ENCODE assay signal across 11 mouse cellular contexts in genomic region chr12:71227769-71228168, GRCm38 (mm10).
DNase-seq lines count a peak whose midpoint lies in the region; ATAC-seq and TF ChIP-seq lines count a peak whose summit lies in the region.
"Had no signal": no experiment of that assay in that cellular context is flagged by ENCODE, and none has a peak within 500 bp of the region (broad histone marks: within the 10 kb centered on the region; RNA-seq: fewer than 3 reads in every experiment).

No protein-coding gene starts in this region.

- H3K27me3 ChIP-seq in thymus, adult 2 months (ENCODE audit: control insufficient read depth, insufficient read depth, low read length) = no peaks in the 10 kb centered on the region
- no peaks in the 10 kb centered on the region for H3K27me3 ChIP-seq in heart, embryonic 15.5 days
- H3K27me3 ChIP-seq: hindbrain, embryonic 13.5 days; lung, embryonic 15.5 days had no signal

- no peak overlapping the region for H3K9ac ChIP-seq in heart, embryonic 15.5 days
- H3K9ac ChIP-seq: hindbrain, embryonic 13.5 days; lung, embryonic 15.5 days had no signal

- no peaks in the 10 kb centered on the region for H3K36me3 ChIP-seq in thymus, adult 2 months (ENCODE audit: control insufficient read depth, insufficient read depth, low read length)
- no peaks in the 10 kb centered on the region for H3K36me3 ChIP-seq in heart, embryonic 15.5 days
- H3K36me3 ChIP-seq: lung, embryonic 15.5 days had no signal

- WGBS in thymus, adult 2 months = 90% methylated on average over 4 of the region's 4 CpGs
- WGBS in heart, embryonic 15.5 days = 15% methylated on average over 4 of the region's 4 CpGs

- peak; percentile 83 for ATAC-seq in heart, embryonic 15.5 days (replicated peaks; ENCODE audit: insufficient number of reproducible peaks, insufficient read depth, low FRiP score, low read depth)
- ATAC-seq in megakaryocyte progenitor cell, adult 5-6 weeks (replicated peaks; ENCODE audit: poor library complexity) = no peak; the same call in 1 of the 2 replicates

- no peak for TF ChIP-seq POLR2A in thymus, adult 2 months (IDR thresholded peaks at IDR 0.05; ENCODE audit: control insufficient read depth, extremely low read depth, insufficient read depth, low read length, poor library complexity)

- H3K9me3 ChIP-seq in heart, embryonic 15.5 days (replicated peaks) = no peaks in the 10 kb centered on the region
- H3K9me3 ChIP-seq: hindbrain, embryonic 13.5 days; lung, embryonic 15.5 days had no signal

- no peak overlapping the region for H3K4me2 ChIP-seq in heart, embryonic 15.5 days
- H3K4me2 ChIP-seq: hindbrain, embryonic 13.5 days; lung, embryonic 15.5 days had no signal

- H3K4me3 ChIP-seq in thymus, adult 2 months (ENCODE audit: control insufficient read depth, insufficient read depth, low read length) = no peak overlapping the region
- no peak overlapping the region for H3K4me3 ChIP-seq in heart, embryonic 15.5 days
- H3K4me3 ChIP-seq: hindbrain, embryonic 13.5 days; lung, embryonic 15.5 days had no signal

- 0 out of 2 replicates have a peak overlapping the region, but pooled peaks have one; percentile 18 for H3K27ac ChIP-seq in thymus, adult 2 months (ENCODE audit: control insufficient read depth, insufficient read depth, low read length)
- peak overlapping the region; percentile 69 for H3K27ac ChIP-seq in heart, embryonic 15.5 days
- H3K27ac ChIP-seq: hindbrain, embryonic 13.5 days; kidney, postnatal 0 days; lung, embryonic 15.5 days had no signal

- H3K4me1 ChIP-seq in thymus, adult 2 months (replicated peaks; ENCODE audit: control insufficient read depth, insufficient read depth, low read length) = peaks cover 13% of the 10 kb centered on the region
- peaks cover 24% of the 10 kb centered on the region for H3K4me1 ChIP-seq in heart, embryonic 15.5 days (replicated peaks)
- H3K4me1 ChIP-seq: hindbrain, embryonic 13.5 days had no signal

- TF ChIP-seq CTCF in thymus, adult 2 months (IDR thresholded peaks at IDR 0.05; ENCODE audit: borderline replicate concordance, control insufficient read depth, extremely low read depth, insufficient read depth, low read length, poor library complexity) = no peak

- DNase-seq in heart, adult 18-20 months = peak; percentile 22 to 24
- no peak for DNase-seq in heart, adult 8-10 months (ENCODE audit: low spot score)
- no peak for DNase-seq in thymus, adult 2 months
- DNase-seq in thymus, postnatal 0 days (ENCODE audit: low spot score) = no peak
- DNase-seq in cerebellum, adult 11-12 months = no peak
- no peak for DNase-seq in retina, embryonic 14.5 days (ENCODE audit: low spot score)

Comparison
In these comparisons a context has a peak if more than half of its experiments do, and no peak if none do; other contexts are left out.
1. DNase-seq: peak in heart, adult 18-20 months (2 of 2); none in heart, adult 8-10 months (single experiment), thymus, adult 2 months (single experiment), thymus, postnatal 0 days (single experiment), cerebellum, adult 11-12 months (single experiment) and retina, embryonic 14.5 days (single experiment).